Mouse (Mus musculus): ENCODE results near the gene Chrm2. TPM values are rescaled to one million over a fixed set of nuclear protein-coding genes. Genes with fewer than 3 reads are reported as not detected.

The Chrm2 gene
- 1 to 10 TPM; 3.6 to 4.5 TPM for total RNA-seq (2021)

DNA sequence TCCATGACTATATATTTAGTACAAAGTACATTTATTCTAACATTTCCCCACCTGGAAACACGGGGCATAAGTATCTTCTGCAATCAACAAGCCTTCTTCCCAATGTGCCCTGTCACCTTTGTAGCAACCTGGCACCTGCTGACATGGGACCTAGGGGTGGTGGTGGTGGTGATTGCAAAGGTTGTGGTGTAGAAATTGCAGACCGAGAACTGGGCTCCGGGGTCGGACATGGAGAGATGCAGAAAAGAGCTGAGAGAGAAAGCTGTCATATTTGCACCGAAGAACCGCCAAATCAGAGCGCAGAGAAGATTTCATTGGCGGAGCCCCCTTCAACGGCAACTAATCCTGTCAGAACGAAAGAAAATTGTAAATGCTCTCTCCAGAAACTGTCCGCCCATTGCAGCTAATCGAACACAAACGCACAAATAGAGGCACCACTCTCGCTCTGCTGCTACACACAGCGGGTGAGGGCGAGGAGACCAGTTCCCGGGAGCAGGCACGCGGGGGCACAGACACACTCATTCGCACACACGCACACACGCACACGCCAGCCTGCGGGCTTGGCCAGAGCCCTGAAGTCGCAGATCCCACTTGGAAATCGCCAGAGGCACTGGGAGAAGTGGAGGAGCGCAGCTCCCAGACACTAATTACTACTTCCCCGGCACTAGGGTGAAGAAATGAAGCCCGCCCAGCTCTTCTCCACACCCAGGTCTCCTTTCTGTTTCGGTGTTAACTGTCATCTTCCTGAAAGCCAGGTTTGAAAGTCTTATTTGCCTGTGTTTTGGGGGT lies at the start of gene Chrm2:
Chrm2 (plus strand) TSS at position 473 of the 789 bp plus-strand sequence.
- DNase-seq (ENCODE audit: extremely low spot score in 1 of 2, low spot score in 1 of 2), result peak; percentile 7 to 25

DNA sequence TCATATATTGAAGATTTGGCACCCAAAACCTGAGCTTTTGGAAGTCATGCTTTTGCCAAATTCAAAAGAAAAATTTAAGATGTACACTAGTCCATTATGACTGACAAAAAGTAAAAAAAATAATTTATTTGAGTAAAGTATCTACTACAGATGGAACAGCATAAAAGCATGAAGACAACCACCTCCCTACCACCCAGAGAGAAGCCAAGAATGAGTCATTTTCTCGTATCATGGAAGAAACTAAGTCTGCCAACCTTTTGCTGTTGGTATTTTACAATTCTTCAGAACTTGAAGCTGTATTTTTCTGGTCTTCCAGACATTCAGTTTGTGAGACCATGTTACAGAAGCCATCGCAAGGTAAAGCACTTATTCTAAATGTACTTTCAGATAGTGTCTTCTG lies 13.9 kb upstream of the Chrm2 start:
- DNase-seq (ENCODE audit: extremely low spot score in 1 of 2, low spot score in 1 of 2), result no peak

DNA sequence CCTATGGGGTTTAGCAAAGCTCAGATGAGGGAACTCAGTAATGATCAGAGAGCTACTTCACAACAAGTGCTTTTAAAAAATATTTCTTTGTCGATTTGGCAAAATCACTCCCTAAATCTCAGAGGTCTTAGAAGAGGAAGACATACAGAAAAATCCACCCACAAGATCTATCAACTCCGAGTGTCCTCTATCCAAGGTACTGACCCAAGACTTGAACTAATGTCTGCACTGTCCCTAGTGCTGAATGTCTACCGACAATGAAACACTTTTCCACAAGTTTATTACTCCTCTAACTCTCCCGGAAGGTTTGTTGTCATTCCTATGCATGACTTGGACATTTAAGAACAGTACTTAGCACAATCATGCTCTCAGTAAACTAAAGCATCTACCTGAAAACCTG lies 9.9 kb upstream of the Chrm2 start:
- no peak for DNase-seq (ENCODE audit: extremely low spot score in 1 of 2, low spot score in 1 of 2)

DNA sequence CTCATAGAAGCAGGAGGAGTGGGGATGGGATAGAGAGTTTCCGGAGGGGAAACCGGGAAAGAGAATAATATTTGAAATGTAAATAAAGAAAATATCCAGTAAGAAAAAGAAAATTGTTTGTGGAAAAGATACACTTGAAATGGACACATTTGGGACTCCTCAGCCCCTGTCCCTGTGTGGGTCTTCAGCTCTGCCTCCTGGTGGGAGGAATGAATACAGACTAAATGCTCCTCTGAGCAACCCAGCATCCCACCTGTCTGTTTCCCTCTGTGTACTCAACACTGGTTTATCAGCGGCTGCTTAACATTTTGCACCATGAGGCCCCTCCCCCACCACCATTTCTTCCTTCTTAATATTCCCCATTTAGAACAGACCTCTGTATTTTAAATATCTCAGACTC lies 3.8 kb upstream of the Chrm2 start:
- no peak for DNase-seq (ENCODE audit: extremely low spot score in 1 of 2, low spot score in 1 of 2)

DNA sequence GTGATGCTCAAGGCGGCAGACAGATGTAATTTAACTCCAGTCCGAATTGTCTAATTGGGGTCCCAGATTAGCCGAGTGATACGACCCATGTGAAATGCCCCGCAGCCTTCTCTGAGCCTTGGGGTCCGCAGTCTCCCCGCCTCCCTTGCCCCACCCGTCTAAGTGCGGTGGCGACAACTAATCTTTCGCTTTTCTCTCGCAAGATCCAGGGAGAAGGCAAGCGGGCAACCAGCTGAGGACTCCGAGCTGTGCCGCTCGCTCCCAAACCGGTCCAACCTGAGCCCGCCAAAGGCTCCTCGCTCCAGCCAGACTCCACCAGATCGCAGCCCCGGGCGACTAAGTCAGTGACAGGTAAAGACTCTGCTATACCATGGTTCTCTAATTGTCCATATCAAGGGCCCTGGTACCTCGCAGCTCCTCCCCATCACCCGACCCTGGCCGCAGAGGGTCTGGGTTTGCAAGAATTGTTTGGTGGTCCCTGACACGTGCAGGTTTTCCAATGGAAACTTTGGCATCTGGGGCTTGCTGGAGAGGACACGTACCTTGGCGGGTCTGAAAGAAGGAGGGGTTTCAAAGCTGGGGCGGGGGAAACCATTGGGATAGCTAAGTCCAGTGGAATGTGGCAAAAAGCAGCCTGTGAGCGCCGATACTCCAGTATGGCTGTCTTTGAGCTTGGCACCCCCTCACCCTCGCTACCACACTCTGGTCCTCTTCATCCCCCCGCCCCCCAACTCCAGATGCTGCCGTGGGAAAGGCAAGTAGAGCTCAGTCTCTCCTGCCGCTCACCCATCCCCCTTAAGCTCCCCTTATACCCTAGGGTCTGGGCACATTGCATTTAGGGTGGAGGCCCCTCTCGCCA lies 746 bp downstream of the Chrm2 start:
- no peak for DNase-seq (ENCODE audit: extremely low spot score in 1 of 2, low spot score in 1 of 2)

DNA sequence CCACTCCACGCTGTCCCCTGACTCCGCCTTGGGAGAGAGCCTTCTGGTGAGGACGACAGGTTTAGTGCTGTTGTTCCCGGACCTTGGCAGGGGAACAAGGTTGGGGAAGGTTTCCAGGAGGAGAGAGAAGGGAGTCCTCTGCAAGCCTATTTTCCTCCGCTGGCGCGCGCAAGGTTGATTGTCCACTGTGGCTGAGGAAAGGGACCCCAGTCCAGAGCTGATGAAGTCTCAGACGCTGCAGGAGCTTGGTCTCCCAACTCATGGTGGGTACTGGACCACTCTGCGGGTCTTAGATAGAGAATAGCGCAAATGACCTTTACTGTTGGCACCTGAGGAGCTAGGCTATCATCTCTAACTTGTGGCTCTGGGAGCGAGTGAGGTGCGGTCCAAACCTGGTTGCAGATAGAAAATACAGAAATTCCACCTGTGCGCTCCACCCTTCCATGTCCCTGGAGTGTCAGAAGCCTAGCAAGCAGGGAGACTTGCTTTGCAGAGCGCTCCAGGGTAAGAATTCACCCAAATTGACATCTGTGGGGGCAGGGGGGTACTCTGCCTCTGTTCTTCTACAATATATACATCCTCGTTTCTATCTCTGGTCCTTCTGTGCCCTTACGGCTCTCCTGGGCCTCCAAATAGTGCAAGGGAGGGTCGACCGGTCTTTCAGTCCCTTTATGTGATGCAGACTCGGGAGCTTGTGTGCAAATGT lies 1.5 kb downstream of the Chrm2 start:
- DNase-seq (ENCODE audit: extremely low spot score in 1 of 2, low spot score in 1 of 2), result no peak

DNA sequence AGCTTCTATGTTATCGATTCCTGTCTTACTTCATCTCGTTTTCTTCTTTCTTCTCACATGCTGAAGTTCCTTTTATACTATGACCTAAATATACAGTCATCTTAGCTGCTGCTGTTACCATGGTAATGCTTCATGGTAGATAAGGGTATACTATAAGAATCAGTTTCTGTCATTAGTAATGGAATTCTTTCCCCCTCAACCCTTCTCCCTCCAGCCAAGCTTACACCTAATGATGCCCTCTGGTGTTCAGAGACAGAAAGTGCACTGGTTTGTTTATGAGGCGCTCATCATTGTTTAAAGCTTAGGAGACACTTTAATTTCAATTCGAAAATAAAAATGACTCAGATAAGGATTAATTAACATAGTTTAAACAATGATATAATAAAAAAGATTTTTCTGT lies 5.8 kb downstream of the Chrm2 start:
- DNase-seq (ENCODE audit: extremely low spot score in 1 of 2, low spot score in 1 of 2), result no peak

DNA sequence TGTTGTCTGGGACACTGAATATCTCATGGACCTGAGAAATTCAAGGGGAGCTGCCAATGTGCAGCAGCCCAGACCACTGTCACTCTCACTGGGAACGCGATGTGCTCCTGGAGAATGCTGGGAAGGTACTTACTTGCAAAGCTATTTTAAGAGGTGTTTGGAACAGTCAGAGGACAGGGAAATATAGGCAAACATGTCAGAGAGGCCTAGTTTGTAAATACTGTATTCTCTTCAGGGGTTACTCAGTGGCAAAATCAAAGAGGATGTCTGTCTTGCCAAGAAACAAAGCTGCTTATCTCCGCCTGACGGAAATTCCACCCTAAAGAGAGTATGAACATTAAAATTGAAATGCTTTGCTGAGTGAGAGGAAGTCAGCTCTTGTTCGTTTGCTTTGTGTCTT lies 17.3 kb downstream of the Chrm2 start:
- no peak for DNase-seq (ENCODE audit: extremely low spot score in 1 of 2, low spot score in 1 of 2)

DNA sequence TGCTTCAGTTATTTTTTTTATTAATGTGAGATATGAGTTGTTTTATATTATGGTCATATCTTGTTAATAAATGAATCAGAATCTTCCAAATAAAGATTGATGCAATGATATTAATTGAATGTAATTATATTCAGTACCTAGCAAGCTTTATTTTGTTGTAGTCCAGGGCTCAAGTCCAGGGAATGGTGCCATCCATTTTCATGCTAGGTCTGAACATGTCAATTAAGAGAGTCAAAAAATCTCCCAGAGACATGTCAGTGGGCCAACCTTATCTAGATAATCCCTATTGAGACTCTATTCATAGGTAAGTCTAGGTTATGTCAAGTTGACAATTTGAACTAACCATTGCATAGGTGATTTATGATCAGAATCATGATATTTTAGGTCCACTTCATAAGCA lies 21.1 kb downstream of the Chrm2 start:
- DNase-seq (ENCODE audit: extremely low spot score in 1 of 2, low spot score in 1 of 2), result no peak

DNA sequence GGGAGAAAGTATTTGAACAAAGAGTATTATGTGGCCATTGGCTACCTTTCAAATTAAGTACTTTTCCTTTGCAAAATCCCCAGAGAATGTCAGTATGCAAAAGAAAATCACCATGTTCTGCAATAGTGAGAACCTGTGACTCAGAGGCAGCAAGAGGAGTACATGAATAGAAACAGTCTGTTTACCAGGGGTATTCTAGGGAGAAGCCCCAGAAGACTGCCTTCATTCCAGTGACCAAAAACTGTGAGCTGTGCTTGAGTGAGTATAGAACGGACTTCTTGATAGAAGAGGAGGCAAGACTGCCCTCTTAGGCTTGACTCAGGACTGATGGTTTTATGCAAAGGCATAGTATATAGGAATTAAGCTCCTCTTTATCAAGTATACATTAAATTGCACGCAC lies 22.2 kb downstream of the Chrm2 start:
- DNase-seq (ENCODE audit: extremely low spot score in 1 of 2, low spot score in 1 of 2), result no peak

DNA sequence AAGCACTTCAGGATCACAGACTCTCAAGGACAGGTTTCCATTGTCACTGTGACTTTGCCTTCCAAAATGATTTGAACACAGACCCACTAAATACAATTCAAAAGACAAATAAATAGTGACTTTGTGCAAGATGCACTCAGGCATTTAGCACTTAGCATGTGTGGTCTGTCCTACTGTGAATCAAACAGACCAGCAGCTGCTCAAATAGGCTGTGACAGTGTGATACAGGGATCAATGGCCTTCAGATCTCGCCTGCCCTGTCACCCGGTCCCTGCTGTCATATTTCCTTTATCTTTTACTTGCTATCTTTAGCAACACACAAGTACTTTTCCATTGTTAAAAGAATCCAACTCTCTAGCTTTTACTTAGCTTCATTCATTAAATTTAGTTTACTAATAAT lies 31.8 kb downstream of the Chrm2 start:
- no peak for DNase-seq (ENCODE audit: extremely low spot score in 1 of 2, low spot score in 1 of 2)

DNA sequence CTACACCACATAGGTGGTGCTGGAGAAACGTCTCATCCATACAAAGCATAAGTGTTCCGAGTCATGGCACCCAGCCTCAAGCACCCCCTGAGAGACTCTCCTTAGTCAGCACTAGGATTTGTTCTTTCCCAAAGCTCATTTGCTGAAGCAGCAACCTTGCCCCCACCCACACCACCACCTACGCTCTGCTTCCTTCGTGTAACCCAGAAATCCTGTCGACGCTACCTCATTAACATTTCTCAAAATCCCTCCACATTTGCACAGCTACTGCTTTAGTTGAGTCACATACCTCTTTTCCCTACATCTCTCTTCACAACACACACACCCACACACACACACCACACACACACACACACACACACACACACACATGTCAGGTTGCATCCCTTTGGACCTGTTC lies 50.1 kb downstream of the Chrm2 start:
- no peak for DNase-seq (ENCODE audit: extremely low spot score in 1 of 2, low spot score in 1 of 2)

DNA sequence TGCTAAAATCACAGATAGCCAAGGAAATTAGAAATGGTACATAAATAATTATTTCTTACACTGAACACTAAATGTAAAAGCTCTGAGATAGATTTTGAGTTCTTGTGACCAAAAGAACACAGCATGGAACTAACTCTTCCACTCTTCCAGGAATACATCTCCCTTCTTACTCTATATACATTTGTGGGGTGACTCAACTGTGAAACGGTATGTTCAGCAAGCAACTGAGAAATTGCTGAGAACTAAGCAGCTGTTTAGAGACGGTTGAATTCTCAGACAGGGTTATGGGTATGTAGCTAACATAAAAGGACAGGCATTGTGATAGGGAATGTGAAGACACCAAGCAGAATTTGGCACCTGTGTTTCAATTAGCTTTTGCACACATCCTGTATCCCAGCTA lies 51.3 kb downstream of the Chrm2 start:
- no peak for DNase-seq (ENCODE audit: extremely low spot score in 1 of 2, low spot score in 1 of 2)

DNA sequence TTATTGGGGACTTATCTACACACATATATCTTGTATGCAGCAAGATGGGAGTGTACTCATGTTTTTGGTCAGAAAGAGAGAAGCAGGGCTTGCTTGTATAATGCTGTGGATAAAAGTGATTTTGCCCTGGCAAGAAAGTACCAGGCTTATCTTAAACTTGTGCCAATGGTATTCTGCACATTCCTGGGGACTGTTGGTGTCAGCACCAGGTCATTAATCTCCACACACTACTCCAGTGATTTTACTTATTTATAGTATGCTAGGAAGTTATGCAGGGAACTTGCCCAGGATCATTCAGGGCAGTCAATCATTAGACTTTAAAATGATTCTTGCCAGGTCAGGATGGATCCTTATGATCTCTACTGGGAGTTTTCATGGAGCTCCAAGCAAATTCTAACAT lies 63.6 kb downstream of the Chrm2 start:
- DNase-seq (ENCODE audit: extremely low spot score in 1 of 2, low spot score in 1 of 2), result no peak

DNA sequence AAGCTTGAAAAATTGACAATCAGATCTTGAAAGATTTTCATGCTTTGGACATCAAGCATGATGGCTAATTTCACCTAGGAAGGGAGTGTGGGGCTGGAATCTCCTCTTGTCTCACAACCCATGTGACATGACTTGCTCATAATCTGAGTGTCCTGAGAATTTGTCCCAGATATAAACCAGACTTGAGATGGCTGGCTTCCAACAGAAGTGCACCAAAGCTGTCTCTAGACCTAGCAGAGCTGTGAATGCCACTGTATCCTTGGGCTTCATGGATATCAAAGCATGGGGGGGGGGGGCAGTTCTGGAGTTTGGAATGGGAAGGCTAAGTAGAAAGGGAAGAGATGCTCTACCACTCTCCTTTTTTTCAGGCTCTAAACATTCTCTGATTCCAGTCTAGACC lies 67.2 kb downstream of the Chrm2 start:
- DNase-seq (ENCODE audit: extremely low spot score in 1 of 2, low spot score in 1 of 2), result no peak

DNA sequence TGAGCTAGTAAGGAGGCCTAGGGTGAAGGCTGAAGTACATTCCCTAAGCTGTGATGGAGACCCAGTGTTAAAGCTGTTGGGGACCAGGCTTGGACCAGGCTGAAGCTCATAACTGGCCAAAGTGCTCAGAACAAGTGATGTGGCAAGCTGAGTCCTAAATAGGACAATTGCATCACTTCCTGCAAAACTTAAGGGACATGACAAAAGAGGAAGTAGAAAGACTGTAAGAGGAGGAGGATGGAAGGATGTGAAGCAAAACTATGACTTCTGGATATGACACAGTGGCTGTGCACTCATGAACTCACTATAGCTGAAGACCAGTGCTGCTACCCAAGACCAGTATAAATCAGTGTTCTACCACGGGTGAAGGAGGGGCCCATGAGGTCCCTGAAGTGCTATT lies 69.1 kb downstream of the Chrm2 start:
- DNase-seq (ENCODE audit: extremely low spot score in 1 of 2, low spot score in 1 of 2), result no peak

DNA sequence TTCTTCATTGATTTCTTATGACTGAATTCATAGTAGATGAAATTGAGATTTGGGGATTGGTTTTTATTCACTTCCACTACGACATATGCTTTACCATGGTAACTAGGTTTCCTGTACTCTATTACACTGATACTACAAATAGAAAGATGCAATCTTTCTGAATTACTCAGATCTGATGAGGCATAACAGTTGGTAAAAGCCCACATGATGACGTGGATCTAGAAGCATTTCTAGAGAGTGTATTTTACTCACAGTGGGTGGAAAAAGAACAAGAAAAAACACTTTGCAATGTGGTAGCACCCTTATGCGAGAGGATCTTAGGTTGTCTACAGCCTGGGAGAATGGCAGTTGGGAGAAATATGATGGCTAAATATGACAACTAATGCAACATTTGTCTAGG lies 76.1 kb downstream of the Chrm2 start:
- no peak for DNase-seq (ENCODE audit: extremely low spot score in 1 of 2, low spot score in 1 of 2)

DNA sequence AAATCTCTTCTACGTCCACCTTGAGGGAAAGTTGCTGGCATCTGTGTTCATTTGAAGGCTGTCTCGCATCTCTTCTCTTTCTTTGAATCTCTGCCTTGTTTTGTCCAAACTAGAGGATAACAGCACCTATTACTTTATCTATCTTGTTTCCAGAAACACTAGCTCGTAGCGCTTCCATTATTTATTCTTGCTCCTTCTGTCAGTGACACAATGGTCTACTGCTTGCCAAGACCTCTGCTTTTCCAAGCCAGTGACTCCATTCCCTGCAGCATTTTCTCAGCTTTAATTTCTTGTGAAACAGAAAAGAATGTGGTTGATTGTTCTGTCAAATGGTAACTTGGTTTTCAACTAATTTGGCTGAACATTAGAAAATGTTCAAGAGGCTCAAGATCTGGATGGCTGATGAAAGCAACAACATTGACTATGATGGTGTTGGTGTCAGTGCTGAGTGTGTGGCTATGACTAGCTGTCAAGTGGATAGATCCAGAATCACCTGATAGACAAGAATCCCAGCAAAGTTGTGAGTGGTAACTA lies 96.3 kb downstream of the Chrm2 start:
- DNase-seq (ENCODE audit: extremely low spot score in 1 of 2, low spot score in 1 of 2), result no peak

DNA sequence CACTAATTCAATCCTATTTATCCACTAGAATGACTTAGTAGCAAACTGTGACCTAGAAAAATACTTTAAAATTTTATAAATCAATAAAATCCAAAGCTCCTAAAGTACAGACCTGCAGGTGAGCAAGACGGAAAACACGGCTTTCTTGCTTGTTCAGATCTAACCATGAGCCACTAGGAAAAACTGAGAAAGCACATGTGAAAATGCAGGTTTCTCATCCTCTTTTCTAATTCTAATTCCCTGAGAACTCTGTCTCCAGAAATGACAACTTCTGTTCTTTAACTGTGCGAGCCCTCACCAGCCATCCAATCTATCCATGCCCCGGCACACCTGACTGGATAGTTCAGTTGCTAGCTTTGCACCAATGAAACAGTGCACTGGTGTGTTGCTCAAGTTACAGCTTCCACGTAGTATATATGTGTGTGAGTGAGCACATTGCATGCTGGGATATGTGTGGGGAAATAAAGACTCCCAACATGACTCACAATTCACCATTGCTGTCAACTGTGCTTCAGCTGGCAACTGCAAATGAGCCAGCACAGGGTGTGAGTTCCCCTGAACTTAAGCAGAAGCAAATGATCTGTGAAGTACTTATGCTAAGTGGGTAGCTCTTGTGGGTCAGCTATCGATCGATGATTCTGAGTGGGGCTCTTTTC lies 119.3 kb downstream of the Chrm2 start:
- no peak for DNase-seq (ENCODE audit: extremely low spot score in 1 of 2, low spot score in 1 of 2)

DNA sequence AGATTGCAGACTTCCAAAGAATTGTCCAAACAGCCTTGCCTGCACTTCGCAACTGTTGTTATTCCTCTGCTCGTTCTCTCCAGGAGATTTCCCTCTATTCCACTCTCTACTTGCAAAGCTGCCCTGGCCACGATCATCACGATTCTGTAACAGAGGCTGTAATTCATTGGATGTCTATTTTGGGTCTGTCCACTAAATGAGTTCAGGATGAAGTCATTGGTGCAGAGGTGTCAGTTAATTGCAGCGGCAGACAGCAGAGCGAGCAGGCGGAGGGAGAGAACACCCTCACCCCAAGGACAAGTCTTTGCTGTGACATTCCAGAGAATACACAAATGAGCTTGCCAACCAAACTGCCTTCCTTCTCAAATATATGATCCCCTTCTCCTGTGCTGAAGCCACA lies 120.1 kb downstream of the Chrm2 start:
- DNase-seq (ENCODE audit: extremely low spot score in 1 of 2, low spot score in 1 of 2), result no peak

DNA sequence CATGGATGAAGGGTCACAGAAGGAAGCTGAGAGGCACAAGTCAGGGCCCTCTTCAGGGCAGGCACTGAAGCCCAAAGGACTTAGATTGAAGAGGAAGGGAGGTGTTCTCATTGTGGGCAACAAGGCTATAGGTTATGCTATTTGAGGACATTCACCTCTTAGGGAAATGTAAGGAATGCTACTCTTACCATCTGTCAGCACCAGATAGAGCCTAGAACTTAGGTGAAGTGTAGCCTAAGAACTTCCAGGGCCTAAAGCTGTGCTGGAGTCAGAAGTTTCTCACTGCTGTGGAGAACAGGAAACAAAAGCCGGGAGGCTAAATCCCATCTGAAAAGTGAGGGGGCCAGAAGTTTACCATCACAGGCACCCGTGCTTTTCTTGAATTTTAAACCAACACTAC lies 120.6 kb downstream of the Chrm2 start:
- DNase-seq (ENCODE audit: extremely low spot score in 1 of 2, low spot score in 1 of 2), result no peak

All from layer of hippocampus, postnatal 25 days (tissue).